Mouse (Mus musculus) CD8-positive naive resting alpha-beta T cell, adult 2 months (primary cell): ENCODE results near the gene Ntsr1.

ENCODE experiments used
- DNase-seq, 2 experiments: peaks; one replicate each; pipeline ENCODE4 v3.0.0; 2022; ENCODE audit warnings: low read depth in 2 of 2, low spot score in 2 of 2

Ntsr1 gene

GRCm38 (mm10) chr2:180506281-180506680, 6.5 kb downstream of the Ntsr1 start:
- DNase-seq = no peak

GRCm38 (mm10) chr2:180508455-180509115, 8.8 kb downstream of the Ntsr1 start:
- DNase-seq = no peak

- DNase-seq = no peak
These were observed 11.1 kb downstream of the Ntsr1 start for GRCm38 (mm10) chr2:180510867-180511266.

- no peak for DNase-seq
These were observed 12.3 kb downstream of the Ntsr1 start for GRCm38 (mm10) chr2:180511875-180512661.

- DNase-seq = no peak
These were observed 13.2 kb downstream of the Ntsr1 start for GRCm38 (mm10) chr2:180513019-180513418.

GRCm38 (mm10) chr2:180513835-180514234, 14.1 kb downstream of the Ntsr1 start:
- DNase-seq = no peak

GRCm38 (mm10) chr2:180521437-180522221, 21.9 kb downstream of the Ntsr1 start:
- DNase-seq = no peak

GRCm38 (mm10) chr2:180522825-180523224, 23.0 kb downstream of the Ntsr1 start:
- DNase-seq = no peak

GRCm38 (mm10) chr2:180527447-180527846, 27.7 kb downstream of the Ntsr1 start:
- no peak for DNase-seq

GRCm38 (mm10) chr2:180527883-180528282, 28.1 kb downstream of the Ntsr1 start:
- no peak for DNase-seq

GRCm38 (mm10) chr2:180530130-180530529, 30.4 kb downstream of the Ntsr1 start:
- no peak for DNase-seq

GRCm38 (mm10) chr2:180530584-180530983, 30.8 kb downstream of the Ntsr1 start:
- no peak for DNase-seq

GRCm38 (mm10) chr2:180531671-180532385, 32.1 kb downstream of the Ntsr1 start:
- DNase-seq = no peak

- no peak for DNase-seq
These were observed 32.7 kb downstream of the Ntsr1 start for GRCm38 (mm10) chr2:180532386-180532995.

GRCm38 (mm10) chr2:180533237-180533636, 33.5 kb downstream of the Ntsr1 start:
- DNase-seq = no peak

GRCm38 (mm10) chr2:180543675-180544074, 43.9 kb downstream of the Ntsr1 start:
- no peak for DNase-seq

GRCm38 (mm10) chr2:180545046-180545445, 45.3 kb downstream of the Ntsr1 start:
- DNase-seq = no peak

GRCm38 (mm10) chr2:180547384-180548106, 47.8 kb downstream of the Ntsr1 start:
- DNase-seq = no peak

GRCm38 (mm10) chr2:180552340-180552739, 52.6 kb downstream of the Ntsr1 start:
- no peak for DNase-seq

GRCm38 (mm10) chr2:180555219-180555618, 55.4 kb downstream of the Ntsr1 start:
- DNase-seq = no peak
